Mouse (Mus musculus): ENCODE measurements around the gene Slc1a4. TPM values are rescaled to one million over a fixed set of nuclear protein-coding genes. Genes with fewer than 3 reads are reported as not detected.
A peak's percentile ranks its signal among the peaks of the same experiment; 100 is the strongest.

The Slc1a4 gene
- polyA plus RNA-seq, 1 experiment from 2014 or later: 26.0 TPM

DNA sequence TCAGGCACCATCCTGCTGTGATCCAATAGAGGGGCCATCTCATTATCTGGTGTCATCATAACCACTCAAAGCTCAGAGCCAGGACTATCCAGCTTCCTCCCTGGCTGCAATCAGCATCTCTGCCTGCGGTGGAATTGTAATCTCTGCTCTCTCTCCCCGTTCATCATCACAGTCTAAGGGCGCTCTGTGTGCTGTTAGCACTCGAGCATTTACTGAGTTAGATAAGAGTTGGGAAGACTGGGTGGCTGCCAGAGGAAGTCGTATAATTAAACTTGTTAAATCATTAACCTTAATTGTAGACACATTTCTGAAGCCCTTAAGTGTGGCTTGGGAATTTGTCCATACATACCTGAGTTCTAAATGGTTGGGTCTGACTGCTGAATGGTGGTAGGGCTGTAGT lies 53.8 kb downstream of the Slc1a4 start:
- ATAC-seq: no peak
- Histone ChIP-seq H3K27ac (no peak overlapping the region), H3K9ac (no peak overlapping the region), H3K4me3 (no peak overlapping the region), H3K4me2 (no peak overlapping the region), H3K27me3 (no peaks in the 10 kb centered on the region), H3K9me3 (replicated peaks) (no peaks in the 10 kb centered on the region), H3K4me1 (no peaks in the 10 kb centered on the region), H3K36me3 (ENCODE audit: poor library complexity, severe bottlenecking) (no peaks in the 10 kb centered on the region)
- WGBS: 72% methylated on average over 5 of the region's 5 CpGs

DNA sequence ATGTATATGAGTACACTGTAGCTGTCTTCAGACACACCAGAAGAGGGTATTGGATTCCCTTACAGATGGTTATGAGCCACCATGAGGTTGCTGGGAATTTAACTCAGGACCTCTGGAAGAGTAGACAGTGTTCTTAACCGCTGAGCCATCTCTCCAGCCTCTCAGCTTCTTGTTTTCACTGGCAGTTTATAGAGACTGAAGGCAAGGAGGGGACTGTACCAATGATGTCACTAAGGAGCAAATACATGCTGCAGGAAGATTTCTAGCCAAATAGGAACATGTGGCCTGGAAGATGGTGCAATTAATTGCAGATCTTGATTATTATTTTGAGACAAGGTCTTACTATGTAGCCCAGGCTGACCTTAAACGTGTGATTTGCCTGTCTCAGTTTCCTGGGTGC lies 55.4 kb downstream of the Slc1a4 start:
- Histone ChIP-seq H3K27ac (no peak overlapping the region), H3K4me3 (no peak overlapping the region), H3K9me3 (replicated peaks) (no peaks in the 10 kb centered on the region), H3K4me1 (no peaks in the 10 kb centered on the region), H3K27me3 (no peaks in the 10 kb centered on the region), H3K36me3 (ENCODE audit: poor library complexity, severe bottlenecking) (no peaks in the 10 kb centered on the region), H3K9ac (no peak overlapping the region), H3K4me2 (no peak overlapping the region)
- ATAC-seq: no peak
- WGBS: 60% methylated on average over 2 of the region's 2 CpGs

- 70% methylated on average over 2 of the region's 2 CpGs for WGBS
- no peak overlapping the region for H3K27ac ChIP-seq
- ATAC-seq: no peak
- H3K4me3 ChIP-seq: no peak overlapping the region
- H3K36me3 ChIP-seq (ENCODE audit: poor library complexity, severe bottlenecking): no peaks in the 10 kb centered on the region
- H3K9me3 ChIP-seq (replicated peaks): no peaks in the 10 kb centered on the region
- no peaks in the 10 kb centered on the region for H3K4me1 ChIP-seq
- no peak overlapping the region for H3K4me2 ChIP-seq
- no peaks in the 10 kb centered on the region for H3K27me3 ChIP-seq
- no peak overlapping the region for H3K9ac ChIP-seq
These were observed 56.5 kb downstream of the Slc1a4 start for GRCm38 (mm10) chr11:20275974-20276373.

GRCm38 (mm10) chr11:20269885-20270284 lies 62.6 kb downstream of the Slc1a4 start:
- Histone ChIP-seq H3K27me3 (no peaks in the 10 kb centered on the region), H3K9ac (no peak overlapping the region), H3K9me3 (replicated peaks) (no peaks in the 10 kb centered on the region), H3K4me1 (no peaks in the 10 kb centered on the region), H3K4me3 (no peak overlapping the region), H3K4me2 (no peak overlapping the region), H3K36me3 (ENCODE audit: poor library complexity, severe bottlenecking) (no peaks in the 10 kb centered on the region), H3K27ac (no peak overlapping the region)
- WGBS: 77% methylated on average over 6 of the region's 6 CpGs
- no peak for ATAC-seq

- no peak overlapping the region for H3K4me2 ChIP-seq
- 60% methylated on average over 8 of the region's 8 CpGs for WGBS
- no peak overlapping the region for H3K9ac ChIP-seq
- H3K36me3 ChIP-seq (ENCODE audit: poor library complexity, severe bottlenecking): no peaks in the 10 kb centered on the region
- no peaks in the 10 kb centered on the region for H3K9me3 ChIP-seq (replicated peaks)
- peak; percentile 71 for ATAC-seq
- no peaks in the 10 kb centered on the region for H3K4me1 ChIP-seq
- H3K4me3 ChIP-seq: no peak overlapping the region
- no peak overlapping the region for H3K27ac ChIP-seq
- H3K27me3 ChIP-seq: no peaks in the 10 kb centered on the region
These were observed 69.7 kb downstream of the Slc1a4 start for GRCm38 (mm10) chr11:20262628-20263380.

- no peaks in the 10 kb centered on the region for H3K9me3 ChIP-seq (replicated peaks)
- no peaks in the 10 kb centered on the region for H3K27me3 ChIP-seq
- H3K9ac ChIP-seq: no peak overlapping the region
- no peaks in the 10 kb centered on the region for H3K36me3 ChIP-seq (ENCODE audit: poor library complexity, severe bottlenecking)
- H3K4me2 ChIP-seq: no peak overlapping the region
- no peaks in the 10 kb centered on the region; the same call in 1 of the 2 replicates for H3K4me1 ChIP-seq
- WGBS: 91% methylated on average over 4 of the region's 4 CpGs
- H3K4me3 ChIP-seq: no peak overlapping the region
- no peak for ATAC-seq
- H3K27ac ChIP-seq: no peak overlapping the region
These were observed 77.7 kb downstream of the Slc1a4 start for GRCm38 (mm10) chr11:20254791-20255190.

DNA sequence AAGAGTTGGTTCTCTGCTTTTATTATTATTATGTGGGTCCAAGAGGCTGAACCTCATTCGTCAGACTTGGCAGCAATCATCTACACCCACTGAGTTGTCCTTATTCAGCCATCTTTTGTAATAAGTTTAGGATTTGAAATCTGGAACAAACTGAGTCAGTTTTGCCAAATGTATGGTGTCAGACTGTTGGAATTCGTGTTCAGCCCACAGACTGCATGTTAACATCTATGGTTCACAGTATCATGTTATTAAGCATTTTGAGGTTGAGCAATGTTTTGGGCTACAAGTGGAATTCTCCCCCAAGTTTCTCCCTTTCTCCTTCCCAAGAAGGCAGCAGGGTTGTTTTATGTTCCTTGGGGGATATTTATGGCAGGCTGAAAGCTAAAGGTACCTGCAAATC lies 79.4 kb downstream of the Slc1a4 start:
- peaks cover 5% of the 10 kb centered on the region for H3K4me1 ChIP-seq
- H3K4me3 ChIP-seq: no peak overlapping the region
- no peak overlapping the region for H3K9ac ChIP-seq
- 79% methylated on average over 2 of the region's 2 CpGs for WGBS
- no peaks in the 10 kb centered on the region for H3K27me3 ChIP-seq
- no peak overlapping the region for H3K4me2 ChIP-seq
- no peaks in the 10 kb centered on the region for H3K9me3 ChIP-seq (replicated peaks)
- H3K36me3 ChIP-seq (ENCODE audit: poor library complexity, severe bottlenecking): no peaks in the 10 kb centered on the region
- ATAC-seq: no peak
- no peak overlapping the region for H3K27ac ChIP-seq

Other genes starting within 250 kb of the Slc1a4 start
- gene Actr2, start 219.8 kb downstream of the Slc1a4 start, polyA plus RNA-seq (2015; fragmentation: Nextera tagmentation; extraction: Ambion mirVana): 148 and 166 TPM in 2 replicates
- gene Rab1a, start 131.3 kb downstream of the Slc1a4 start, polyA plus RNA-seq (2015; fragmentation: Nextera tagmentation; extraction: Ambion mirVana): 275 and 300 TPM in 2 replicates
- 25.0 and 30.9 TPM in 2 replicates for gene Cep68, start 83.3 kb downstream of the Slc1a4 start, polyA plus RNA-seq (2015; fragmentation: Nextera tagmentation; extraction: Ambion mirVana)
- 35.2 and 41.8 TPM in 2 replicates for gene Sertad2, start 210.5 kb upstream of the Slc1a4 start, polyA plus RNA-seq (2015; fragmentation: Nextera tagmentation; extraction: Ambion mirVana)